Mouse (Mus musculus) heart, adult 2 months (tissue): ENCODE results near the gene Trim28.

Source experiments
- CTCF ChIP-seq: fragments of 200-600 bp; IDR thresholded peaks from 2 replicates; pipeline ENCODE4 v1.8.1; 2022; ENCODE audit warnings: antibody characterized with exemption, mild to moderate bottlenecking, moderate library complexity
- EP300 ChIP-seq: fragments of 200-500 bp; IDR thresholded peaks from 2 replicates; pipeline ENCODE4 v1.6.1; 2011; ENCODE audit warnings: low read depth, low read length, control low read depth; ENCODE audit not compliant: insufficient read depth
- POLR2A ChIP-seq: fragments of 200-500 bp; IDR thresholded peaks from 2 replicates; pipeline ENCODE4 v1.6.1; 2011; ENCODE audit warnings: mild to moderate bottlenecking, low read depth, low read length, control low read depth; ENCODE audit not compliant: insufficient read depth

DNA sequence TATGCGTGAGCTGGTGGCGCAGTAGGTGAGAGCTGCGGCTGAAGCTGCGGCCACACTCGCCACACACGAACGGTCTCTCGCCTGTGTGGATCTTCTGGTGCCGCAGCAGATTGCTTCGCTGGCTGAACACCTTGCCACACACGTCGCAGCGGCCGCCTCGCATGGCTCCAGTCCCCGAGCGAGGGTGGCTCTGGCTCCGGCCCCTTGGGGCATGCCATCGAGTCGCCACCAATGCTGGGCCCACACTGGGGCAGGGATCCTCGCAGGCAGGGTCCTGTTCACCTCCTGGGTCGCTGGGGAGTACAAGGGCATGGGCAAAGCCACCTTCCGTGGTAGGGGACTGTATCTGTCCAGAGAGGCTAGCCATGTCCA lies 45.3 kb downstream of the Trim28 start:
- TF ChIP-seq CTCF, result no peak
- TF ChIP-seq POLR2A, result no peak
- TF ChIP-seq EP300, result no peak
